Mouse (Mus musculus) limb, embryonic 12.5 days (tissue): ENCODE results near the gene Gtpbp3. TPM values are rescaled to one million over a fixed set of nuclear protein-coding genes. Genes with fewer than 3 reads are reported as not detected.

ENCODE experiments used
- ATAC-seq: fragments of 200-750 bp; cut with Nextera tagmentation; 2 replicates; pipeline ENCODE4 v1.8.0; 2017; ENCODE audit warnings: low read depth, moderate TSS enrichment; ENCODE audit not compliant: insufficient number of reproducible peaks, insufficient read depth, low FRiP score, low TSS enrichment
- H3K27ac ChIP-seq: fragments of 300-500 bp; sonication (generic); 2 replicates; pipeline ENCODE4 v1.5.1; 2016; ENCODE audit warnings: mild to moderate bottlenecking, moderate library complexity
- H3K27me3 ChIP-seq: fragments of 300-500 bp; sonication (generic); 2 replicates; pipeline ENCODE4 v1.6.1; 2016; ENCODE audit warnings: mild to moderate bottlenecking, moderate library complexity
- H3K36me3 ChIP-seq: fragments of 300-500 bp; sonication (generic); 2 replicates; pipeline ENCODE4 v1.6.1; 2016; ENCODE audit warnings: mild to moderate bottlenecking, moderate library complexity
- H3K4me1 ChIP-seq: fragments of 300-500 bp; sonication (generic); replicated peaks from 2 replicates; pipeline ENCODE4 v1.6.1; 2016
- H3K4me2 ChIP-seq: fragments of 300-500 bp; sonication (generic); 2 replicates; pipeline ENCODE4 v1.6.1; 2016; ENCODE audit warnings: mild to moderate bottlenecking, moderate library complexity
- H3K4me3 ChIP-seq: fragments of 300-500 bp; sonication (generic); replicated peaks from 2 replicates; pipeline ENCODE4 v1.5.1; 2016; ENCODE audit warnings: mild to moderate bottlenecking
- H3K9ac ChIP-seq: fragments of 300-500 bp; sonication (generic); replicated peaks from 2 replicates; pipeline ENCODE4 v1.6.1; 2016; ENCODE audit warnings: mild to moderate bottlenecking, moderate library complexity
- H3K9me3 ChIP-seq: fragments of 300-500 bp; sonication (generic); 2 replicates; pipeline ENCODE4 v1.6.1; 2016; ENCODE audit warnings: mild to moderate bottlenecking, moderate library complexity
- WGBS: fragments of 180-500 bp; shearing (Covaris S2); methylation state at CpG from one replicate; pipeline ENCODE4 v1.1.7; 2016; 5-methylcytosine and 5-hydroxymethylcytosine counted together
- polyA plus RNA-seq: library from polyadenylated mRNA; unstranded; fragments of >200 nt; fragmentation: Nextera tagmentation; extraction: Ambion mirVana; gene quantifications from 2 replicates; pipeline ENCODE4 v1.2.1, GENCODE M21; 2016

Gene Gtpbp3
- polyA plus RNA-seq, 1 experiment from 2014 or later = 23.2 TPM

DNA sequence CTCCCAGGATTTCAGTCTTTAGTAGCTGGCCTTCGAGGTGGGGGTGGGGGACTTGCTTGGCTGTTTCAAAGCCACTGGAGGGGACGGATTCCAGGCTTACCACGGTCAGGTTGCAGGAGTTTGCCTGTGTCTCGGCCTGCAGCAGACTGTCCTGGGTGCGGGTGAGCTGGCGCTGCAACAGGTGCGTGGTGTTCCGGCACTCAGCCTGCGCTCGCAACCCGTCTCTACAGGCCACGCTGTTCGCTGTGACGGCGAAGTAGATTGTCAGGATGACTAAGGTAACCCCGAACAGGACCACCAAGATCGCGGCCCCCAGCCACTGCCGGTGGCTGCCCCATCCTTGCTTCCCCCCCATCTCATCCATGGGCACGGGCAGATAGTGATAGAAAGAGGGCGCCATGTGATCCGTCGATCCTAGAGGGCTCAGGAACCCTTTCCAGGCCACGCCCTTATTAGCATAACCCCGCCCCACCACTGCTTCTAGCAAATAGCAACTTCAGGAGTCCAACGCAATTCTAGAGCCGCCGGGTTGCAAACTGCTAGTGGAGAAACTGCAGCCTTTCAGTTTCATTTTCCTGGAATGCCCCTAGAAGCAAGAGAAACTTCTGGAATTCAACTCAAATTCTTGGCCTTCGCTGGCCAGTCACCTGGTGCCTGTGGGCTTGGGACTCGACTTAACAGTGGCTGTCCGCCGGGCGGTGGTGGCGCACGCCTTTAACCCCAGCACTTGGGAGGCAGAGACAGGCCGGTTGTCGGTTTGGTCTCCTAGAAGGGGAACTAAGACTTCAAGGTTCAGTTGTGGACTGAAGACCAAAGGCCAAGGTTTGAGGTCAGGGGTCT lies 49.3 kb downstream of the Gtpbp3 start, which contains the start of gene Bst2:
Gene Bst2, minus strand, starts transcription at position 429 of the 840 bp plus-strand sequence.
- H3K4me1 ChIP-seq = peaks cover 6% of the 10 kb centered on the region; the same call in 1 of the 2 replicates
- H3K9ac ChIP-seq = peak within 1 kb of the TSS; percentile 56; the same call in 1 of the 2 replicates
- H3K4me3 ChIP-seq = peak within 1 kb of the TSS; percentile 43
- no peaks in the 10 kb centered on the region for H3K9me3 ChIP-seq
- 2% methylated on average over 37 of the region's 37 CpGs for WGBS
- no peaks in the 10 kb centered on the region for H3K36me3 ChIP-seq
- H3K4me2 ChIP-seq = peak within 1 kb of the TSS; percentile 63
- H3K27me3 ChIP-seq = peaks cover 25% of the 10 kb centered on the region; the same call in 1 of the 2 replicates
- peak within 1 kb of the TSS; percentile 77; the same call in 1 of the 2 replicates for H3K27ac ChIP-seq
- peak; percentile 70 for ATAC-seq

- peaks cover 6% of the 10 kb centered on the region; the same call in 1 of the 2 replicates for H3K27me3 ChIP-seq
- peak; percentile 93 for ATAC-seq
- H3K27ac ChIP-seq = 0 out of 2 replicates have a peak within 1 kb of the TSS, but pooled peaks have one; percentile 50
- H3K4me2 ChIP-seq = peak within 1 kb of the TSS; percentile 80
- H3K9ac ChIP-seq = peak within 1 kb of the TSS; percentile 77
- peak within 1 kb of the TSS; percentile 86 for H3K4me3 ChIP-seq
- H3K9me3 ChIP-seq = no peaks in the 10 kb centered on the region
- peaks cover 13% of the 10 kb centered on the region for H3K4me1 ChIP-seq
- peaks cover 28% of the 10 kb centered on the region for H3K36me3 ChIP-seq
- WGBS = under 1% methylated on average over 55 of the region's 55 CpGs
Measured at GRCm38 (mm10) chr8:71542632-71543343, 54.9 kb downstream of the Gtpbp3 start, which contains the start of gene Mvb12a. Gene Mvb12a, plus strand, starts transcription at chr8:71542922.

DNA sequence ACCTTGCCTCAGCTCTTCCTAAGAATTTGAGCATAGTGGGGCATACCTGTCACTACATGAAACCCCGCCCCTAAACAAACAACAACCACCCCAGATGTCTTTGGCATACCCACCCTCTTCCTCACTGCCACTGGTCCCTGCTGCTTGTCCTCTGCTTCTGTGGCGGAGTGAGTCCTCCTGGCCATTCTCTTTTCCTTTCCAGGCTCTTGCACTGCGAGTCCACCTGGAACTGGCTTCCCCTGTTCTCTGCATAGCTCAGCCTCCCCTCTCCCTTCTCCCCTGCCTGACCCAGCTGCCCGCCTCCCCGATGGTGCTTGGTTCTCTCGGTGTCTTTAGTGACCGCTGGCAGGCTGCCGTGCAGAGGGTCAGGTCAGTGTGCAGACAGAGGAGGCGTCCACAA lies 55.9 kb downstream of the Gtpbp3 start:
- Histone ChIP-seq H3K9me3 (no peaks in the 10 kb centered on the region), H3K27me3 (no peaks in the 10 kb centered on the region), H3K36me3 (peaks cover 35% of the 10 kb centered on the region), H3K4me1 (peaks cover 9% of the 10 kb centered on the region), H3K9ac (peak overlapping the region; percentile 77; the same call in 1 of the 2 replicates), H3K4me2 (peak overlapping the region; percentile 80), H3K4me3 (peak overlapping the region; percentile 86), H3K27ac (no peak overlapping the region)
- ATAC-seq = no peak
- 87% methylated on average over 9 of the region's 9 CpGs for WGBS

DNA sequence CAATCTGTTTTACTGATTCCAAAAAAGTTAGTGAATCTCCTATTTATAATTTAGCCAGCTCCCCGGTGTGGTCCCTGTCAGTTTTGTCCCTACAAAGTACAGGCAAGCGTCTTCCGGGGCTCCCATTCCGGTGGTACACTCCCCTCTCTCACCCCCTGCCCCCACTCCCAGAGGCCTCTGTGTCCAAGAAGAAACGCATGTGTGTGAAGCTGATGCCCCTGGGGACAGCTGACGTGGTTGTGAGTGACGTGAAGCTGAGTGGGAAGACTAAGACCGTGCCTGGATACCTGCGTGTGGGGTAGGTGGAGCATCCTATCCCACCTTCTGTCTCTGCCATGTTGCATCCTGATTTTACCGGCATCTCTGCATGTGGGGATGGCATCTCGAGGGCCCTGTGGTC lies 57.1 kb downstream of the Gtpbp3 start:
- 92% methylated on average over 11 of the region's 11 CpGs for WGBS
- H3K27me3 ChIP-seq = no peaks in the 10 kb centered on the region
- no peak for ATAC-seq
- no peak overlapping the region for H3K27ac ChIP-seq
- no peak overlapping the region for H3K4me2 ChIP-seq
- H3K9me3 ChIP-seq = no peaks in the 10 kb centered on the region
- H3K36me3 ChIP-seq = peaks cover 37% of the 10 kb centered on the region
- H3K4me3 ChIP-seq = no peak overlapping the region
- peaks cover 9% of the 10 kb centered on the region for H3K4me1 ChIP-seq
- no peak overlapping the region for H3K9ac ChIP-seq

- Histone ChIP-seq H3K27me3 (no peaks in the 10 kb centered on the region), H3K9me3 (no peaks in the 10 kb centered on the region), H3K9ac (no peak overlapping the region), H3K4me1 (peaks cover 9% of the 10 kb centered on the region), H3K36me3 (peaks cover 37% of the 10 kb centered on the region), H3K27ac (no peak overlapping the region), H3K4me3 (no peak overlapping the region), H3K4me2 (no peak overlapping the region)
- WGBS = 85% methylated on average over 7 of the region's 7 CpGs
- ATAC-seq = no peak
Measured at GRCm38 (mm10) chr8:71547590-71547989, 59.7 kb downstream of the Gtpbp3 start.

Other genes starting within 250 kb of the Gtpbp3 start
- gene Myo9b, start 215.4 kb upstream of the Gtpbp3 start, polyA plus RNA-seq = 28.8 and 37.1 TPM in 2 replicates
- 56.1 and 59.1 TPM in 2 replicates for gene Haus8, start 215.2 kb upstream of the Gtpbp3 start, polyA plus RNA-seq
- gene Use1, start 121.3 kb upstream of the Gtpbp3 start, polyA plus RNA-seq = 92.7 and 100 TPM in 2 replicates
- gene Ocel1, start 116.8 kb upstream of the Gtpbp3 start, polyA plus RNA-seq = 4.2 and 4.9 TPM in 2 replicates
- gene Nr2f6, start 106.1 kb upstream of the Gtpbp3 start, polyA plus RNA-seq = 65.8 and 72.4 TPM in 2 replicates
- gene Ushbp1, start 92.3 kb upstream of the Gtpbp3 start, polyA plus RNA-seq = 7.0 and 7.1 TPM in 2 replicates
- gene Babam1, start 91.2 kb upstream of the Gtpbp3 start, polyA plus RNA-seq = 96.9 TPM in 2 replicates
- 41.5 and 44.1 TPM in 2 replicates for gene Ankle1, start 82.1 kb upstream of the Gtpbp3 start, polyA plus RNA-seq
- 78.2 and 82.8 TPM in 2 replicates for gene Abhd8, start 24.4 kb upstream of the Gtpbp3 start, polyA plus RNA-seq
- 180 and 203 TPM in 2 replicates for gene Mrpl34, start 23.1 kb upstream of the Gtpbp3 start, polyA plus RNA-seq
- 99.8 and 106 TPM in 2 replicates for gene Dda1, start 18.9 kb upstream of the Gtpbp3 start, polyA plus RNA-seq
- gene Ano8, start 2.1 kb upstream of the Gtpbp3 start, polyA plus RNA-seq = 6.8 and 6.9 TPM in 2 replicates
- gene Plvap, start 23.6 kb downstream of the Gtpbp3 start, polyA plus RNA-seq = 59.2 and 62.5 TPM in 2 replicates
- 0.25 and 0.49 TPM in 2 replicates for gene Ccdc194, start 37.6 kb downstream of the Gtpbp3 start, polyA plus RNA-seq
- 8.1 and 11.3 TPM in 2 replicates for gene Bst2, start 49.4 kb downstream of the Gtpbp3 start, polyA plus RNA-seq
- 64.3 and 69.1 TPM in 2 replicates for gene Mvb12a, start 54.8 kb downstream of the Gtpbp3 start, polyA plus RNA-seq
- gene Tmem221, start 70.8 kb downstream of the Gtpbp3 start, polyA plus RNA-seq = 0.13 and 0.26 TPM in 2 replicates
- not detected in 2 replicates for gene Nxnl1, start 78.5 kb downstream of the Gtpbp3 start, polyA plus RNA-seq
- 45.5 and 50.0 TPM in 2 replicates for gene Slc27a1, start 80.8 kb downstream of the Gtpbp3 start, polyA plus RNA-seq
- 228 and 243 TPM in 2 replicates for gene Pgls, start 104.1 kb downstream of the Gtpbp3 start, polyA plus RNA-seq
- 4.6 and 6.6 TPM in 2 replicates for gene Fam129c, start 109.5 kb downstream of the Gtpbp3 start, polyA plus RNA-seq
- gene Colgalt1, start 122.9 kb downstream of the Gtpbp3 start, polyA plus RNA-seq = 61.4 and 65.9 TPM in 2 replicates
- gene Unc13a, start 183.7 kb downstream of the Gtpbp3 start, polyA plus RNA-seq = 0.60 and 0.86 TPM in 2 replicates
- 3.8 and 4.4 TPM in 2 replicates for gene Jak3, start 188.2 kb downstream of the Gtpbp3 start, polyA plus RNA-seq
- 0.54 and 0.64 TPM in 2 replicates for gene Insl3, start 201.1 kb downstream of the Gtpbp3 start, polyA plus RNA-seq
- gene B3gnt3, start 213.7 kb downstream of the Gtpbp3 start, polyA plus RNA-seq = 0.70 and 1.1 TPM in 2 replicates
- gene Fcho1, start 237.6 kb downstream of the Gtpbp3 start, polyA plus RNA-seq = 5.5 and 6.0 TPM in 2 replicates